Mouse (Mus musculus): ENCODE results near the gene Bcap31. TPM values are rescaled to one million over a fixed set of nuclear protein-coding genes. Genes with fewer than 3 reads are reported as not detected.

Bcap31 gene
- total RNA-seq (2023) = 100 to 1,000 TPM; 141 to 158 TPM

GRCm38 (mm10) chrX:73716109-73716661, at the start of gene Bcap31, which contains the start of gene Abcd1:
Bcap31 (minus strand) TSS chrX:73716175.
Abcd1 (plus strand) TSS chrX:73716597.

GRCm38 (mm10) chrX:73756334-73757140, 40.6 kb upstream of the Bcap31 start, which contains the start of gene Plxnb3:
Plxnb3 (plus strand) TSS chrX:73757090.

DNA sequence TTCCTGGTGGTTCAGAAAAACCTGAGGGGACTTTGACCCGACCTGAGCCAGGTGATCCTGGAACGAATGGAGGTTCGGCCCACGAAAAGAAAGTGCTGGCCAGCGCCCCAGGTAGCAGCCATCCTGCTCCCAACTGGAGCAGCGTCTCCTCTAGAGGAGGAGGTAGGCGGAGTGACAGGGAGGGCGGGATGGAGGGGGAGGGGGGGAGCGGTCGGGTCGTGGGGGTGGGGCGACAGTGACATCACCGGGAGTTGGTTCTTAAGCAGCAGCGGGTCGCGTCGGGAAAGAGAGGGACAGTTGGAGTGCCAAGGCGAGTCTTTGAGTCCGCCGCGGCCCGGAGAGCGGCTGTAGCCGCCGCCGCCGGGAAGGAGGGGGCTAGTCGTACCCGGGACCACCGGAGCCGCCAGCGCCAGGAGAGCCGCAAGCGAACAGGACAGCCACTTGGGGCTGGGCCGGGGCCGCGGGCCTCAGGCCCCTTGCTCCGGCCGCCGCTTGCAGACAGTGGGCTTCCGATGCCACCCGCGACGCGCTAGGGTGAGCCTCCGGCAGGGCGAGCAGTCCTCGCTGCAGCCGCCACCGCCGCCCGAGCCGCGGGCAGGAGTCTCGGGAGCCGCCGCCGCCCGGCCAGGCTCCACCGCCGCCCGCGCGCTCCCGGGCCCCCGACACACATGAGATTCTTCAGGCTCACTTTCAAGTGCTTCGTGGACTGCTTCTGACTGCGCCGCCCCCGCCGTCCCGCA, 42.9 kb downstream of the Bcap31 start, which contains the start of gene Slc6a8:
Gene Slc6a8 (plus strand): TSS at position 272 of the 740 bp plus-strand sequence.

DNA sequence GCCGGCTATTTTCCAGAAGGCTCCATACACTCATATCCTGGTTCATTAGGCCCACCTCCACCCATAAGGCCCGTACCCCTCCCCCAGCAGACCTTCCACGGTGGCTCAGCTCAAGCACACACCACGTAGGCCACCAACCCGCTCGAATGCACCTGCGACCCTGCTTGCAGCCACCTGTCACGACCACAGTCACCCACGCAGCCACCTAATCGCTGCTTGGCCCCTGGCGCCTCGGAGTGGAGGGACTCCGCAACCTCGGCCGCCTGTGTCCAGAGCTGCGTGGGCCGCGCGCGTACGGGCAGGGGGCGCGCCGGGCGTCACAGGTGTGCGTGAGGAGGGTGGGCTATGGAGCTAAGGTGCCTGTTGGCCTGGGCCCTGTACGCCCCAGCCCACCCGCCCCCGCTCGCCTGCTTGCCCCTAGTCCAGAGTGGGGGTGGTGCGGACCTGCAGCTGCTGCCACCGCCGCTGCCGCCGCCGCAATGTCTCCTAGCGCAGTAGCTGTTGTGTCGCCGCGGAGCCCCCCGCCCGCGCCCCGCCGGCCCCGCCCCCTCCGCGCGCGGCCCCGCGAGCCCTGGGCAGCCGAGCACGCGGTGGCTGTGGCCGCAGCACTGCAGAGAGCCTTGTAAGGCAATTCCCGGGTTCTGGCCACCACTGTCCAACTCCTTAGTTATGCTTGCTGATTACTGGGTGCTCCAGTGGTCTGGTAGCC, 56.2 kb downstream of the Bcap31 start, which contains the start of gene Pnck:
Gene Pnck (minus strand): TSS at position 543 of the 709 bp plus-strand sequence.

DNA sequence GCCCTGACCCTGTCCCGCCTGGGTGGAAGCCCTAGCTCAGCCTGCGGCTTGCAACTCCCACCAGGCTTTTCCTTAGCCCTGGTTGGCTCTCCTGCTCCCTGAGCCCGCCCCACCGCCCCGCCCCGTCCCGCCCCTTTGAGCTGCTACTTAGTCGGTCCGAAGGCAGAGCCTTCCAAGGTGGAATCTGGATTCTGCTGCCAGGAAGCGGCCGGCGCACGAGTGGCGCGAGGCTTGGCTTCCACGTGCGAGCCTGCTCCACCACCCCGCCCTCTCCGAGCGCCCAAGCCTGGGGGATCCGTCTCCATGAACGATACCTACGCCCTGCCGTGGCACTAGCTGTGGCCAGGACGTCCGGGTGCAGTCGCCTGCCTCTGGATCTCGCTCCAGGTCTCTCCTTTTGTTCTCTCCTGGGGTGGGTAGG, 76.7 kb downstream of the Bcap31 start, which contains the start of gene Dusp9:
Gene Dusp9 (plus strand): TSS at position 165 of the 421 bp plus-strand sequence.

Other genes with a start within 250 kb of the Bcap31 start
- not detected for gene Bgn, start 232.6 kb downstream of the Bcap31 start, total RNA-seq (2023)
- not detected for gene Atp2b3, start 213.1 kb downstream of the Bcap31 start, total RNA-seq (2023)
- gene Dusp9, start 76.8 kb downstream of the Bcap31 start, total RNA-seq (2023) = not detected
- under 1 TPM in 1 of 2 experiments, not detected in 1; 0.71 TPM for gene Pnck, start 56.1 kb downstream of the Bcap31 start, total RNA-seq (2023)
- gene Slc6a8, start 43.0 kb downstream of the Bcap31 start, total RNA-seq (2023) = not detected
- gene Abcd1, start 422 bp upstream of the Bcap31 start, total RNA-seq (2023) = 10 to 100 TPM; 75.3 to 75.4 TPM
- under 1 TPM in 1 of 2 experiments, not detected in 1; 0.15 TPM for gene Plxnb3, start 40.9 kb upstream of the Bcap31 start, total RNA-seq (2023)
- gene Srpk3, start 58.2 kb upstream of the Bcap31 start, total RNA-seq (2023) = 100 to 1,000 TPM; 171 to 179 TPM
- 100 to 1,000 TPM; 165 to 167 TPM for gene Idh3g, start 70.7 kb upstream of the Bcap31 start, total RNA-seq (2023)
- gene Ssr4, start 70.9 kb upstream of the Bcap31 start, total RNA-seq (2023) = 100 to 1,000 TPM; 124 to 147 TPM
- gene Pdzd4, start 108.8 kb upstream of the Bcap31 start, total RNA-seq (2023) = under 1 TPM; 0.24 to 0.61 TPM
- gene Avpr2, start 175.9 kb upstream of the Bcap31 start, total RNA-seq (2023) = not detected
- gene L1cam, start 179.9 kb upstream of the Bcap31 start, total RNA-seq (2023) = 10 to 100 TPM; 13.4 to 20.8 TPM
- gene Arhgap4, start 205.7 kb upstream of the Bcap31 start, total RNA-seq (2023) = 100 to 1,000 TPM; 363 to 422 TPM
- 10 to 100 TPM; 71.0 to 72.1 TPM for gene Naa10, start 205.8 kb upstream of the Bcap31 start, total RNA-seq (2023)
- gene Renbp, start 214.7 kb upstream of the Bcap31 start, total RNA-seq (2023) = 10 to 100 TPM; 22.6 to 28.2 TPM